Mouse (Mus musculus): Measurements from ENCODE around the gene Gpr27. TPM values are rescaled to one million over a fixed set of nuclear protein-coding genes. Genes with fewer than 3 reads are reported as not detected.

Gpr27 gene
- polyA plus RNA-seq, 1 experiment, result 3.1 TPM

DNA sequence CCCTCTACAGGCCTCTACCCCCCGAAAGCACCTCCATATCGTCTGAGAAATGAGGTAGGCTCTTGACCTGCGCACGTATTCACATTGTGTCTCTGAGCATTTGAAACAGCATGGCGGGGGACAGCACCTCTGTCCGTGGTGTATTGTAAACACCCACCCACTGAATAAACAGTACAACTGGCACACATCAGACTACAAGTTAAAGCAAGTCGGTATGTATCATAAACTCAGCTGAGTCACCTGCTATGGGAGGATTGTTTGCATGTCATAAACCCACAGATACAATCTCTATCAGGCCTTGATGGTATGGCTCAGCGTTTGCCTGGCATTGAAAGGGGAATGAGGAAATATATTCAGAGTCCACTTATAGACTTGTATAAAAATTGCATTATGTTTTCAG is 15.2 kb upstream of the Gpr27 start:
- 35% methylated on average over 8 of the region's 8 CpGs for WGBS
- Histone ChIP-seq H3K4me3 (ENCODE audit: low read depth, low read length) (no peak overlapping the region), H3K4me1 (ENCODE audit: control insufficient read depth, insufficient read depth, insufficient read length, low read length) (peaks cover 5% of the 10 kb centered on the region; the same call in 1 of the 2 replicates), H3K27ac (ENCODE audit: insufficient read depth, low read depth, low read length) (no peak overlapping the region), H3K36me3 (ENCODE audit: control insufficient read depth, insufficient read depth, low read length) (no peaks in the 10 kb centered on the region), H3K27me3 (ENCODE audit: control insufficient read depth, insufficient read depth, low read length) (no peaks in the 10 kb centered on the region)
- TF ChIP-seq CTCF (IDR thresholded peaks at IDR 0.05; ENCODE audit: extremely low read depth, insufficient read length, insufficient replicate concordance, low read depth, low read length), result no peak
- no peak for TF ChIP-seq POLR2A (IDR thresholded peaks at IDR 0.05; ENCODE audit: low read depth, low read length)

DNA sequence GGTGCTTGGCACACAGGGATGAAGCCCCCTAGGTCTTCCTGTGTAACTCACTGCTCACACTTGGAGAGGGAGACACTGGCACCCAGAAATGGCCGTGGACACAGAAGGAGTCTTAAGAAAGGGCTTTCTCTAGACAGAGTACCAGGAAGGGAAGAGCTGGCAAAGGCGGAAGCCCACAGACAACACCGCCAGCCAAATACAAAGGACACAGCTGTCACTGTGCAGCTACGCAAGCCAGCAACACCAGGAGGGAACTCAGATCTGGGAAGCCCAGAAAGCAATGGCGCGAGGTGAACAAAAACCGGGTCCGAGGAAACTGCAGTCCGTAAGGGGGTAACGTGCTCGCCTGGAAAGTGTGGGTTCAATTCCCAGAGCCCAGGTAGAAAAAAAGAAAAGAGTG is 14.4 kb upstream of the Gpr27 start:
- Histone ChIP-seq H3K27me3 (ENCODE audit: control insufficient read depth, insufficient read depth, low read length) (no peaks in the 10 kb centered on the region), H3K36me3 (ENCODE audit: control insufficient read depth, insufficient read depth, low read length) (no peaks in the 10 kb centered on the region), H3K4me1 (ENCODE audit: control insufficient read depth, insufficient read depth, insufficient read length, low read length) (peaks cover 5% of the 10 kb centered on the region; the same call in 1 of the 2 replicates), H3K4me3 (ENCODE audit: low read depth, low read length) (no peak overlapping the region), H3K27ac (ENCODE audit: insufficient read depth, low read depth, low read length) (no peak overlapping the region)
- TF ChIP-seq CTCF (IDR thresholded peaks at IDR 0.05; ENCODE audit: extremely low read depth, insufficient read length, insufficient replicate concordance, low read depth, low read length) (no peak), POLR2A (IDR thresholded peaks at IDR 0.05; ENCODE audit: low read depth, low read length) (no peak)
- 75% methylated on average over 11 of the region's 11 CpGs for WGBS

DNA sequence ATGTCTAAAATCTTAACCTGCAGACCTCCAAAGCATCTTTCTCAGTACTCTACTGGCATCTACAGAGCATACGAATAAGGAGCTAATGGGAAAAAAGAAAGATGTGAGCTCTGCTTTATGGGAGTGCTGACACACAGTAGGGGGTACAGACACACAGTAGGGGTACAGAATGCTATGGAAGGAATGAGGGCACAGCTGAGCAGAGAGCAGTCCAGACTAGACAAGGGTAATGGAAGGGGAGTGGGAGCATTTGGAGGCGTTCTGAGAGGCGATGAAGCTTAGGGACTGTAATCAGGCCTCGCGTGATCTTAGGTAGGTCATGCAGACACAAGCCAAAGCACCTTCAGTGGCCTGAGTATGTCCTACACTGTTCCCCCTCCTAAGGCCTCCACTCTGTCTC is 8.5 kb upstream of the Gpr27 start:
- H3K36me3 ChIP-seq (ENCODE audit: control insufficient read depth, insufficient read depth, low read length), result no peaks in the 10 kb centered on the region
- 94% methylated on average over 5 of the region's 5 CpGs for WGBS
- no peak for TF ChIP-seq POLR2A (IDR thresholded peaks at IDR 0.05; ENCODE audit: low read depth, low read length)
- no peak for TF ChIP-seq CTCF (IDR thresholded peaks at IDR 0.05; ENCODE audit: extremely low read depth, insufficient read length, insufficient replicate concordance, low read depth, low read length)

DNA sequence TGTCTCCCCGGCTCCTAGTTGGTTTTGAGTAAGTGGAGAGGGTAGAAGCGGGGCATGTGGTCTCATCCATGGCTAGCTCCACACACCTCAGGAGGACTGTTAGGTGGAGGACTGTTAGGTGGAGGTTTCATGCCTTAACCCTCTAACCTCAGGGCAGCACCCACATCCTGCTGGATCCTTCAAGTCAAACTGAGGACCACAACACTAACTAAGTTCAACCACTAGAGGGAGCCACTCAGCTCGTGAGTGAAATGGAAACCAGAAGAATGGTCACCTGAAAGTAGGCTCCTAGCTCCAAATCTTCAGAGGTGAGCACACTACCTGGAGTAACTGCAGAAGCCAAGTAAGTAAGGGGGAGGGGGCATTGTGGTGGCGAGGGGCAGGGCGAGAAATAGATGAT is 7.6 kb upstream of the Gpr27 start:
- Histone ChIP-seq H3K4me3 (ENCODE audit: low read depth, low read length) (no peak overlapping the region), H3K4me1 (ENCODE audit: control insufficient read depth, insufficient read depth, insufficient read length, low read length) (no peaks in the 10 kb centered on the region), H3K36me3 (ENCODE audit: control insufficient read depth, insufficient read depth, low read length) (no peaks in the 10 kb centered on the region), H3K27ac (ENCODE audit: insufficient read depth, low read depth, low read length) (no peak overlapping the region), H3K27me3 (ENCODE audit: control insufficient read depth, insufficient read depth, low read length) (no peaks in the 10 kb centered on the region)
- 52% methylated on average over 5 of the region's 5 CpGs for WGBS
- peak; percentile 59; the same call in 1 of the 2 replicates for TF ChIP-seq CTCF (IDR thresholded peaks at IDR 0.05; ENCODE audit: extremely low read depth, insufficient read length, insufficient replicate concordance, low read depth, low read length)
- TF ChIP-seq POLR2A (IDR thresholded peaks at IDR 0.05; ENCODE audit: low read depth, low read length), result no peak

More for the DNA sequence above, 8.5 kb upstream of the Gpr27 start:
- H3K27ac ChIP-seq (ENCODE audit: insufficient read depth, low read depth, low read length), result no peak overlapping the region
- H3K4me1 ChIP-seq (ENCODE audit: control insufficient read depth, insufficient read depth, insufficient read length, low read length), result no peaks in the 10 kb centered on the region
- no peak overlapping the region for H3K4me3 ChIP-seq (ENCODE audit: low read depth, low read length)
- H3K27me3 ChIP-seq (ENCODE audit: control insufficient read depth, insufficient read depth, low read length), result no peaks in the 10 kb centered on the region

DNA sequence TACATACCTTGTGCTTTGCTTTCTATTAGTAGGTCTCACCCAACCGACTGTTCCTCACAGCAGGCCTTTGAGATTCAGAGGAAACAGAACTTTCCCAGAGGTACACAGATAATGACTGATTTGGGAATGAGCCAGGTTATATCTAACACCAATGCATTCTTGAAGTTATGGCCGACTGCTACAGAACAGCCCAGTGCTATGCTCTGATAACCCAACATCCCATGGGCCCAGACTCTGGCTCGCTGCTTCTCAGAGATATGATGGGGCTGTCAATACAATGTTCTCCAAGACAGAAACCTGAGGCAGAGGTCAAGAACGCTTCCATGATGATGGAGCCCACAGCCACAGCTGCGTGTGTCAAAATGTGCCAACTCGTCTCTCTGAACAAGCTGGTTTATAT is 4.0 kb upstream of the Gpr27 start:
- H3K27ac ChIP-seq (ENCODE audit: insufficient read depth, low read depth, low read length), result no peak overlapping the region
- H3K4me1 ChIP-seq (ENCODE audit: control insufficient read depth, insufficient read depth, insufficient read length, low read length), result peaks cover 2% of the 10 kb centered on the region; the same call in 1 of the 2 replicates
- WGBS, result 75% methylated on average over 6 of the region's 6 CpGs
- H3K27me3 ChIP-seq (ENCODE audit: control insufficient read depth, insufficient read depth, low read length), result peaks cover 20% of the 10 kb centered on the region
- H3K36me3 ChIP-seq (ENCODE audit: control insufficient read depth, insufficient read depth, low read length), result no peaks in the 10 kb centered on the region
- TF ChIP-seq POLR2A (IDR thresholded peaks at IDR 0.05; ENCODE audit: low read depth, low read length) (no peak), CTCF (IDR thresholded peaks at IDR 0.05; ENCODE audit: extremely low read depth, insufficient read length, insufficient replicate concordance, low read depth, low read length) (no peak)
- no peak overlapping the region for H3K4me3 ChIP-seq (ENCODE audit: low read depth, low read length)

DNA sequence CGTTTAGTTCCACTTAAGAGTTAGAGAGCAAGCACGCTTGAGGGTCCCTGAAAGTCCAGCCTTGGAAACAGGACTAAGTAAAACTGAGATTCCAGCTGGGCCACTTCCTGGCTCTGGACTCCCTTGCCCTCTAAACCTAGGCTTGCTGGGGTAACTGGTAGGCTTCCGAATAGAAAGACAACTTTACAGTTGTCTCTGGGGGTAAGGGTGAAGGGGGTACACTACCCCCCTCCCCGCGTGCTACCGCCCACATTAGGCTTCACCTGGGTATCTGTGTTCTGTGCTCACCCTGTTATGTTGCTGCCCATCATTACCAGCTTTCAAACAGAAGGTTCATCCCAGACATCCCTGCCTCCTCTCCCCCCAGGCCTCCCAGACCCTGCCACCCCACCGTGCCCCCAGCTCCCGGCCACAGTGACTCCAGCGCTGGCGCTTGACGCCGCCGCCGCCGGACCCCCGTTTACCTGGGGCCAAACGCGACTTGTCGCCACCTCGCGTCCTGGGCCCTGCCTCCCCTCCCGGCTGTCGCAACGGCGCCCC is 743 bp upstream of the Gpr27 start:
- no peak for TF ChIP-seq POLR2A (IDR thresholded peaks at IDR 0.05; ENCODE audit: low read depth, low read length)
- TF ChIP-seq CTCF (IDR thresholded peaks at IDR 0.05; ENCODE audit: extremely low read depth, insufficient read length, insufficient replicate concordance, low read depth, low read length), result no peak
- Histone ChIP-seq H3K4me3 (ENCODE audit: low read depth, low read length) (peak overlapping the region; percentile 82), H3K27ac (ENCODE audit: insufficient read depth, low read depth, low read length) (no peak overlapping the region), H3K4me1 (ENCODE audit: control insufficient read depth, insufficient read depth, insufficient read length, low read length) (peaks cover 2% of the 10 kb centered on the region; the same call in 1 of the 2 replicates), H3K36me3 (ENCODE audit: control insufficient read depth, insufficient read depth, low read length) (no peaks in the 10 kb centered on the region), H3K27me3 (ENCODE audit: control insufficient read depth, insufficient read depth, low read length) (peaks cover 26% of the 10 kb centered on the region)
- 12% methylated on average over 25 of the region's 25 CpGs for WGBS

DNA sequence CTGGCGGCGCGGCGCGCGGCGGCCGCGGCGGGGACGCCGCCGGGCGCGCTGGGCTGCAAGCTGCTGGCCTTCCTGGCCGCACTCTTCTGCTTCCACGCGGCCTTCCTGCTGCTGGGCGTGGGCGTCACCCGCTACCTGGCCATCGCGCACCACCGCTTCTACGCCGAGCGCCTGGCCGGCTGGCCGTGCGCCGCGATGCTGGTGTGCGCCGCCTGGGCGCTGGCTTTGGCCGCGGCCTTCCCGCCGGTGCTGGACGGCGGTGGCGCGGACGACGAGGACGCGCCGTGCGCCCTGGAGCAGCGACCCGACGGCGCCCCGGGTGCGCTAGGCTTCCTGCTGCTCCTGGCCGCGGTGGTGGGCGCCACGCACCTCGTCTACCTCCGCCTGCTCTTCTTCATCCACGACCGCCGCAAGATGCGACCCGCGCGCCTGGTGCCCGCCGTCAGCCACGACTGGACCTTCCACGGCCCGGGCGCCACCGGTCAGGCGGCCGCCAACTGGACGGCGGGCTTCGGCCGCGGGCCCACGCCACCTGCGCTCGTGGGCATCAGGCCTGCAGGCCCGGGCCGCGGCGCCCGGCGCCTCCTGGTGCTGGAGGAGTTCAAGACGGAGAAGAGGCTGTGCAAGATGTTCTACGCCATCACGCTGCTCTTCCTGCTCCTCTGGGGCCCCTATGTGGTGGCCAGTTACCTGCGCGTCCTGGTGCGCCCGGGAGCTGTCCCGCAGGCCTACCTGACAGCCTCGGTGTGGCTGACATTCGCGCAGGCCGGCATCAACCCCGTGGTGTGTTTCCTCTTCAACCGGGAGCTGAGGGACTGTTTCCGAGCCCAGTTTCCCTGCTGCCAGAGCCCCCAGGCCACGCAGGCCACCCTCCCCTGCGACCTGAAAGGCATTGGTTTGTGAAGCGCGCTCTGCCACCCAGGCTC is 700 bp downstream of the Gpr27 start:
- H3K4me1 ChIP-seq (ENCODE audit: control insufficient read depth, insufficient read depth, insufficient read length, low read length), result peaks cover 2% of the 10 kb centered on the region; the same call in 1 of the 2 replicates
- no peaks in the 10 kb centered on the region for H3K36me3 ChIP-seq (ENCODE audit: control insufficient read depth, insufficient read depth, low read length)
- H3K27me3 ChIP-seq (ENCODE audit: control insufficient read depth, insufficient read depth, low read length), result peaks cover 27% of the 10 kb centered on the region
- H3K27ac ChIP-seq (ENCODE audit: insufficient read depth, low read depth, low read length), result no peak overlapping the region
- 3% methylated on average over 110 of the region's 110 CpGs for WGBS
- peak overlapping the region; percentile 82 for H3K4me3 ChIP-seq (ENCODE audit: low read depth, low read length)
- TF ChIP-seq CTCF (IDR thresholded peaks at IDR 0.05; ENCODE audit: extremely low read depth, insufficient read length, insufficient replicate concordance, low read depth, low read length), result no peak
- TF ChIP-seq POLR2A (IDR thresholded peaks at IDR 0.05; ENCODE audit: low read depth, low read length), result no peak

All from small intestine, adult 2 months (tissue).